Mouse (Mus musculus): ENCODE measurements around the gene Mrpl48.
"Not testable (repeated sequence)": the region's sequence is repeated elsewhere in the genome, so short reads cannot be mapped to it uniquely, and the experiment has no call there.

Gene Mrpl48

GRCm38 (mm10) chr7:100589816-100590215 is 18.3 kb downstream of the Mrpl48 start:
- in situ Hi-C loops (cut with MboI): no loop called here

GRCm38 (mm10) chr7:100582727-100583236 is 25.3 kb downstream of the Mrpl48 start:
- in situ Hi-C loops (cut with MboI): no loop called here

GRCm38 (mm10) chr7:100582235-100582634 is 25.9 kb downstream of the Mrpl48 start:
- in situ Hi-C loops (cut with MboI): no loop called here

GRCm38 (mm10) chr7:100578794-100579193 is 29.3 kb downstream of the Mrpl48 start:
- in situ Hi-C loops (cut with MboI): no loop called here

- in situ Hi-C loops (cut with MboI): no loop called here
Measured at GRCm38 (mm10) chr7:100572704-100573103, 35.4 kb downstream of the Mrpl48 start.

GRCm38 (mm10) chr7:100572061-100572460 is 36.0 kb downstream of the Mrpl48 start:
- in situ Hi-C loops (cut with MboI): no loop called here

- in situ Hi-C loops (cut with MboI): no loop called here
Measured at GRCm38 (mm10) chr7:100570930-100571715, 37.0 kb downstream of the Mrpl48 start.

GRCm38 (mm10) chr7:100569907-100570306 is 38.2 kb downstream of the Mrpl48 start:
- in situ Hi-C loops (cut with MboI): no loop called here

- in situ Hi-C loops (cut with MboI): not testable (repeated sequence)
Measured at GRCm38 (mm10) chr7:100567238-100567637, 40.9 kb downstream of the Mrpl48 start.

- in situ Hi-C loops (cut with MboI): no loop called here
Measured at GRCm38 (mm10) chr7:100561861-100562587, 46.1 kb downstream of the Mrpl48 start.

GRCm38 (mm10) chr7:100559331-100559730 is 48.8 kb downstream of the Mrpl48 start:
- in situ Hi-C loops (cut with MboI): no loop called here

GRCm38 (mm10) chr7:100557241-100557640 is 50.9 kb downstream of the Mrpl48 start:
- in situ Hi-C loops (cut with MboI): no loop called here

- in situ Hi-C loops (cut with MboI): no loop called here
Measured at GRCm38 (mm10) chr7:100555431-100555951, 52.6 kb downstream of the Mrpl48 start.

- in situ Hi-C loops (cut with MboI): no loop called here
Measured at GRCm38 (mm10) chr7:100554939-100555338, 53.2 kb downstream of the Mrpl48 start.

GRCm38 (mm10) chr7:100550338-100551007 is 57.6 kb downstream of the Mrpl48 start:
- in situ Hi-C loops (cut with MboI): no loop called here

GRCm38 (mm10) chr7:100549796-100550195 is 58.3 kb downstream of the Mrpl48 start:
- in situ Hi-C loops (cut with MboI): no loop called here

- in situ Hi-C loops (cut with MboI): no loop called here
Measured at GRCm38 (mm10) chr7:100547631-100548030, 60.5 kb downstream of the Mrpl48 start.

- in situ Hi-C loops (cut with MboI): no loop called here
Measured at GRCm38 (mm10) chr7:100544437-100544836, 63.7 kb downstream of the Mrpl48 start.

GRCm38 (mm10) chr7:100539516-100539915 is 68.6 kb downstream of the Mrpl48 start:
- in situ Hi-C loops (cut with MboI): no loop called here

GRCm38 (mm10) chr7:100537519-100537902 is 70.6 kb downstream of the Mrpl48 start:
- in situ Hi-C loops (cut with MboI): no loop called here

GRCm38 (mm10) chr7:100536804-100537518 is 71.1 kb downstream of the Mrpl48 start, which contains the start of gene Coa4:
TSS of gene Coa4 (plus strand) at chr7:100537071.
- in situ Hi-C loops (cut with MboI): no loop called here

All from mature B cell (primary cell).